Mouse (Mus musculus) activated CD4-positive, CD25-positive, alpha-beta regulatory T cell, adult 4 months (primary cell): ENCODE results near the gene Tstd3. TPM values are rescaled to one million over a fixed set of nuclear protein-coding genes. Genes with fewer than 3 reads are reported as not detected.
"Not testable (repeated sequence)": the region's sequence is repeated elsewhere in the genome, so short reads cannot be mapped to it uniquely, and the experiment has no call there.

ENCODE experiments used
- ATAC-seq: one replicate; pipeline ENCODE4 v1.8.0; 2017
- polyA plus RNA-seq, 2 experiments: library from polyadenylated mRNA; unstranded; fragments of 100-300 nt; shearing (Covaris generic); gene quantifications; one replicate each; pipeline ENCODE4 v1.2.1; 2017

Tstd3 gene
- polyA plus RNA-seq, 2 experiments from 2014 or later, result 28.5 to 35.8 TPM

DNA sequence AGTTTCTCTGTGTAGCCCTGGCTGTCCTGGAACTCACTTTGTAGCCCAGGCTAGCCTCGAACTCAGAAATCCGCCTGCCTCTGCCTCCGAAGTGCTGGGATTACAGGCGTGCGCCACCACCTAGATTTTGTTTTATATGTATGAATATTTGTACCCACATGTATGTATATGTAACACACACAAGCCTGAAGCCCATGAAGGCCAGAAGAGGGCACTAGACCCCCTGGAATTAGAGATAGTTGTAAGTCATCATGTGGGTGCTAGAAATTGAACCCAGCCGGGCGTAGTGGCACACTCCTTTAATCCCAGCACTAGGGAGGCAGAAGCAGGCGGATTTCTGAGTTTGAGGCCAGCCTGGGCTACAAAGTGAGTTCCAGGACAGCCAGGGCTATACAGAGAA is 22.9 kb downstream of the Tstd3 start:
- not testable (repeated sequence) for ATAC-seq

- peak; percentile 63 for ATAC-seq
Observed at GRCm38 (mm10) chr4:21739169-21739568, 27.8 kb downstream of the Tstd3 start.

DNA sequence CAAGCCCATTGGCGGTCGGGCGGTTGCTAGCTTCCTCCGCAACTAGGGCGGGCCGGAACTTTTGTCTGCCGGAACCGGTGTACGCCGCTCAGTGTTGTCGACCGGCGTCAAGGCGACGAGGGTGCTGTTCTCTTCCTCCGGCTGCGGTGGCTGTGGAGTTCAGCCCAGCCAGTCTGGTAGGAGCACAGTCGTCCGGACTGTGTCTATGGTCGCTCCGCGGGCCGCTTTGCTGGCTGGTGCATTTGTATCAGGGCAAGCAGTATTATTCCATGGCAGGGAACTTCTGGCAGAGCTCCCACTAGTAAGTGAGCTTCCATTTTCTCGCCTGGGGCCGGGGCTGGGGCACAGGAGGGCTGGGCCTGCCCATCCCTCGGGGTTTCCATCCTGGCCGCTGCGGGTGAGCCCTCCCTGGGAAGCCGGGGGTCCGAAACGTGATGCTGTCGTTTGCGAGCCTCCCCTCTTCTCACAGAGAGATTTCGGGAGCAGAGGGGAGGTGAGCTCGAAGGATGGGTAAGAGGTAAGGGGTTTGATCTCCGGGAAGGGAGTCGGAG is 39.3 kb downstream of the Tstd3 start, which contains the start of gene Ccnc:
Gene Ccnc, plus strand, starts transcription at position 87 of the 551 bp plus-strand sequence.
- ATAC-seq, result peak; percentile 99

DNA sequence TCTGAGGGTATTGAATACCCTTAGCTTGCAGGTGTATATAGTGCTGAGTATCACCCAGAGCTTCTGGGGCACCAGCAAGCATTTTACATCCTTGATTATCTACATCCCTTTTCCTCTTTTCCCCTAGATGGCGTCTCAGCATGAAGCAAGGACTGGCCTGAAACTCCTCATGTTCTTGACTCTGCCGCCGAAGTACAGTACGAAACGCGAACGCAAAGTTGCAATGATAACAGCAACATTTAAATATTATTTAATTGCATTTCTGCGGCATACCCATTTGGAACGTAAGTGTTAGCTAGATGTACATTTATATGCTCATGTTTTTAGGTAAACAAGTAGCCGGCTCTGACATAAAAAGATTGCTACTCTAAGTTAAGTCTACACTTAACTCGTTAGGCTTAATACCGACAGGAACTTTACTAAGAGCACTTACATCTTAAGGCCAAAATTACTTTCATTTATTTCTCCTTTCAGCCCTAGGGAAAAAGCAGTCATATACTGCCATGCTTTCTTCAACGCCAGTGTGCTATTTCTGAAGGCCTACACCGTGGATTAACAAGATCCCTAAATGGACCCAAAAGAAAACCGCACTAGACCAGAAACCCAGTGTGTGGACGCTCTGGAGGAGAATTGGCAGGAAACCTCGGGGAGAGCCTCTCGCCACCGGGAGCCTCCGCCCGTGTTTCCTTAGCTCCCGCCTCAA is 39.9 kb downstream of the Tstd3 start:
- peak; percentile 17 for ATAC-seq

- ATAC-seq, result no peak
Observed at GRCm38 (mm10) chr4:21722752-21723334, 44.2 kb downstream of the Tstd3 start.

DNA sequence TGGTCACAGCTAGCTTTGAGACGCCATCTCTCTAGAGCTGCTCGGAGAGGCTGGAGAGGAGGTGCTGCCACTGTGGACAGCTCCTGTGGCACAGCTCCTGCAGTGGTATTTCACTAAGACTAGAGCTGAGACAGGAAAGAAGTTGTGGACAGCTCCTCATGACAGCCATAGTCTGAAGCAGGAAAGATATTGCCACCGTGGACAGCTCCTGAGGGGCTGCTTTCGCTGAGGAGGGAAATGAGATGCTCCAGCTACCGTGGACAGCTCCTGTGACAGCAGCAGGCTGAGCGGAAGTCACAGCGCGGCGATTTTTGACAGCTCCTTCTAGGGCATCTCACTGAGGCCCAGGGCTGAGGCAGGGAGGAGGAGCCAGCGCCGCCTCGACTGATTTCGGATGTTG is 54.9 kb downstream of the Tstd3 start:
- peak; percentile 89 for ATAC-seq

Other genes starting within 250 kb of the Tstd3 start
- gene Prdm13, start 81.2 kb downstream of the Tstd3 start, polyA plus RNA-seq, result not detected
- 10 to 100 TPM; 40.3 to 44.3 TPM for gene Ccnc, start 39.5 kb downstream of the Tstd3 start, polyA plus RNA-seq
- gene Usp45, start 56 bp downstream of the Tstd3 start, polyA plus RNA-seq, result 10 to 100 TPM; 19.4 to 22.1 TPM
- gene Pnisr, start 80.4 kb upstream of the Tstd3 start, polyA plus RNA-seq, result 100 to 1,000 TPM; 164 to 219 TPM
- gene Coq3, start 112.5 kb upstream of the Tstd3 start, polyA plus RNA-seq, result 10 to 100 TPM; 13.4 to 14.4 TPM
- gene Faxc, start 164.1 kb upstream of the Tstd3 start, polyA plus RNA-seq, result not detected